Mouse (Mus musculus): ENCODE measurements around the gene Nae1. TPM values are rescaled to one million over a fixed set of nuclear protein-coding genes. Genes with fewer than 3 reads are reported as not detected.
A peak's percentile ranks its signal among the peaks of the same experiment; 100 is the strongest.
"Not testable (repeated sequence)": the region's sequence is repeated elsewhere in the genome, so short reads cannot be mapped to it uniquely, and the experiment has no call there.

The Nae1 gene
- 10 to 100 TPM; 87.9 to 93.4 TPM for polyA plus RNA-seq (2017; shearing (Covaris generic))

GRCm38 (mm10) chr8:104533971-104534778 lies at the start of gene Nae1, which contains the start of gene Car7:
Gene Nae1, minus strand, starts transcription at chr8:104534637.
Gene Car7, plus strand, starts transcription at chr8:104534689.
- peak; percentile 79 for ATAC-seq

GRCm38 (mm10) chr8:104577606-104578005 lies 43.2 kb upstream of the Nae1 start:
- not testable (repeated sequence) for ATAC-seq

GRCm38 (mm10) chr8:104576820-104577219 lies 42.4 kb upstream of the Nae1 start:
- ATAC-seq, result no peak

GRCm38 (mm10) chr8:104570436-104571343 lies 36.3 kb upstream of the Nae1 start:
- peak; percentile 85 for ATAC-seq

- no peak for ATAC-seq
Observed at GRCm38 (mm10) chr8:104569559-104569958, 35.1 kb upstream of the Nae1 start.

DNA sequence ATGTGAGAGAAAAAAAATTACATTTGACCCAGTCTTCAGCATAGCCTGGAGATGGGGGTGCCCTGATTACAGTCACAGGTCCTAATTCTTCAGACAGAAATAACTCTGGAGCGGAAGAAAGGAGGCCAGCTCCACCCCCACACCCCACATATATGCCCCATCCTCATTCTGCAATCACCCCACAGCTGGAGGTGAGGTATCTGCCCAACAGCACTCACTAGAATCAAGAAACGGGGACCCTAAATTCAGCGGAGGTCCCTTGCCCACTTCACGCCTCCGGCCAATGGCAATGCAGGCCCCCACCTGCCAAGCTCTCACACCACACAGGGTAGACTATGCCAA lies 31.0 kb upstream of the Nae1 start:
- no peak for ATAC-seq

GRCm38 (mm10) chr8:104564633-104565456 lies 30.4 kb upstream of the Nae1 start:
- ATAC-seq, result peak; percentile 98

GRCm38 (mm10) chr8:104560731-104561130 lies 26.3 kb upstream of the Nae1 start:
- ATAC-seq, result no peak

GRCm38 (mm10) chr8:104557226-104557625 lies 22.8 kb upstream of the Nae1 start:
- ATAC-seq, result no peak

DNA sequence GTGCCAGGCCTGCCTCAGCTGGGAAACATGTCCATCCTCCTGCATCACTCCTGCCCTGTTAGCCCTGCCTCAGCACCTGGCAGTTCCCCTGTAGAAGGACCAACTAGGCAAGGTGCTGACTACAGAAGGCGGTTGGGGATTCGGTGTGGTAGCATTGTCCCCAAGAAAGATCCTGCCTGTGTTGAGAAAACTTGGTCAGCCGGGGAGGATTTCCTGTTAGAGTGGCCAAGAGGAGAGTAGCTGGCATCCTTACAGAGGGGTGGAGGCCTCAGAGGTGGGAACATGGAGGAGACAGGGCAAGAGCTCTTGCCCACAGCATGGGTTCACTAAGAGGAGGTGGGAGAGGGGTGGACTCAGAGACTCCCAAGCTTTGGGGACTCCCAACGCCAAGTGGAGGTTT lies 20.8 kb upstream of the Nae1 start:
- no peak for ATAC-seq

DNA sequence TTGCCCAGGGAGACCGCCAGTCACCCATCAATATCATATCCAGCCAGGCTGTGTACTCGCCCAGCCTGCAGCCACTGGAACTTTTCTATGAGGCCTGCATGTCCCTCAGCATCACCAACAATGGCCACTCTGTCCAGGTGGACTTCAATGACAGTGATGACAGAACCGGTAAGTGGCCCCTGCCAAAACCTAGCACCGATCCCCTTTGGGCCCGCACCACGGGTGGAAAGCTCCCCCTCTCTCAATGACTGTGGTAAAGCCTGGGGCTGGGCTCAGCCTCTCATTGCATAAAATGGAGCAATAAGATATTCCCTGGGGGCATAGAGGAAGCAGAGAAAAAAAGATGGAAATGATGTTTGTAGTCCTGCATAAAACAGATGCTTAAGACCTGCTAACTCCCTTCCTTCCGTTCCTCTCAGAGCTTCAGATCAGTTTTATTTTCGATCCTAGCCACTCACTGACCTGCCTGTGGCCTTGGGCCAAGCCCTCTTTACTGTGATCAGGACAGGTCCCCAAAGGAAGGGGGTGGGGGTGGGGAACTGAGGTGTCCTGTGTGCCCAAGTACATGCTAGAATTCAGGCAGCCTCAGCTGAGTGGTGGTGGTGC lies 9.1 kb upstream of the Nae1 start:
- ATAC-seq, result no peak

- ATAC-seq, result no peak
Observed at GRCm38 (mm10) chr8:104542160-104542559, 7.7 kb upstream of the Nae1 start.

DNA sequence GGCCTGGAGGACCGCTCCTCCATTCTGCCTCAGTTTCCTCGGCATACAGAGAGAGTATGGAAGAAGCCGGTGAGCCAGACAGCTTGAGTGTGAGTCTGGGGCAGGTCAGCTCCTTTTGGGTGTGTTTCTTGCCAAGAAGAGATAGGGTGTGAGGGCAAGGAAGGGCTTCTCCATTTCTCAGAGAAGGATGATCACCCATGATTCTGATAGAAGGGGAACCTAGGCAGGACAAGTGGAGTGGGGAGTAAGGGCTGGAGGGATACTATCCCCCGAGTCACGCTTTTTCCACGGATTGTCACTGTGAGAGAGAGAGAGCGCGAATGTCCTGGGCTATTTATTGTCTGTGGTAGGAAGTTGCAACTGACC lies 7.1 kb upstream of the Nae1 start:
- no peak for ATAC-seq

- peak; percentile 23 for ATAC-seq
Observed at GRCm38 (mm10) chr8:104540710-104541514, 6.5 kb upstream of the Nae1 start.

DNA sequence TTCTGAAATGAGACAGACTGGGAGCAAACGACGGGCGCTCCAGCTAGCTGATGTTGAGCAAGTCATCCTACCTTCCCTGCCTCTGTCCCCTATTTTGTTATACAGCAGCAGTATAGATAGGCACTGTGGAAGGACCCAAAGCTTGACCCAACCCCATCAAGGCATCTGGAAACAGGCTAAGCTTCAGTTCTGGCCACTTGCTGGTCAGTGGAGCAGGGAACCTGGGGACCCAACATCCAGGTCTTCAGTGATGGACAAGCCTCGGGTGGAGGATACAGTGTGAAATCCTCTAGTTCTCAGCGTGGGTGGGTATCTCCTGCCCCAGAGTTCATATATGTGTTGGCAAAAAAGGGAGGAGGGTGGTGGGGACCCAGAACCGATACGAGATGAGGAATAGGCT lies 5.8 kb upstream of the Nae1 start:
- ATAC-seq, result no peak

- ATAC-seq, result no peak
Observed at GRCm38 (mm10) chr8:104539566-104539965, 5.1 kb upstream of the Nae1 start.

- ATAC-seq, result no peak
Observed at GRCm38 (mm10) chr8:104538896-104539295, 4.5 kb upstream of the Nae1 start.

DNA sequence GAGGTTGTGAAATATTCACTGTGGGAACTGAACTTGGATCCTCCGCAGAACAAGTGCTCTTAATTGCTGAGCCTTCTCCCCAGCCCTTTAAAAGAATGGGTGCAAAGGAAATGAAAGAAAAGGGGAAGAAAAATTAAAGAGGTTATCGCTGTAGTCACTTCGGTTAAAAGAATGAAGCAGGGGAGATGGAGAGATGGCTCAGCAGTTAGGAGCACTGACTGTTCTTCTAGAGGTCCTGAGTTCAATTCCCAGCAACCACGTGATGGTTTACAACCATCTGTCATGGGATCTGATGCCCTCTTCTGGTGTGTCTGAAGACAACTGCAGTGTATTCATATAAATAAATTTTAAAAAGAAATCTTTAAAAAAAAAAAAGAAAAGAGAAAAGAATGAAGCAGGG lies 1.6 kb upstream of the Nae1 start:
- no peak for ATAC-seq

DNA sequence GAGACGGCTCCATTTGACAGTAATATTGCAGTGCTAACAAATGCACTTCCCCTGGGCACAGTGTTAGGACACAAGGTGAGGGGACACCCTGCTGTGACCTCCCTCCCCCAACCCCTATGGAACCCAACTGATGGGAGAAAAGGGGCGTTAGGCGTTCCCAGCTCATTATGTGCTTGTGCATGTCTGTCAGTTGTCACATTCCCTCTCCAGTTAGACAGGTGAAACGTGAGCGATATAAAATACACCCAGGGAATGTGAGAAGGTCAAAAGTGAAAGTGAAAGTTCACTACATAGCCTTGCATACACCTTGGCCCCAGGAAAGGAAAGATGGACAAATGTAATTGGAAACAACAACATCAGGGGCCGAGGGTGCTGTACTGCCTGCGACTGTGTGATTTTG lies 941 bp upstream of the Nae1 start:
- ATAC-seq, result no peak

- peak; percentile 58 for ATAC-seq
Observed at GRCm38 (mm10) chr8:104534779-104535141, 323 bp upstream of the Nae1 start.

- no peak for ATAC-seq
Observed at GRCm38 (mm10) chr8:104533551-104533950, 886 bp downstream of the Nae1 start.

- no peak for ATAC-seq
Observed at GRCm38 (mm10) chr8:104529671-104530070, 4.8 kb downstream of the Nae1 start.

Data from activated CD4-positive, CD25-positive, alpha-beta regulatory T cell, adult 4 months (primary cell).